Mouse (Mus musculus) cerebellum, adult 11-12 months (tissue): ENCODE measurements around the gene Car2.

ENCODE experiments used
- DNase-seq: peaks from one replicate; pipeline ENCODE4 v3.0.0; 2022

Gene Car2

GRCm38 (mm10) chr3:14886102-14887098, at the start of gene Car2:
Car2 (plus strand) TSS chr3:14886273.
- peak; percentile 62 for DNase-seq

GRCm38 (mm10) chr3:14838936-14839335, 47.1 kb upstream of the Car2 start:
- no peak for DNase-seq

DNA sequence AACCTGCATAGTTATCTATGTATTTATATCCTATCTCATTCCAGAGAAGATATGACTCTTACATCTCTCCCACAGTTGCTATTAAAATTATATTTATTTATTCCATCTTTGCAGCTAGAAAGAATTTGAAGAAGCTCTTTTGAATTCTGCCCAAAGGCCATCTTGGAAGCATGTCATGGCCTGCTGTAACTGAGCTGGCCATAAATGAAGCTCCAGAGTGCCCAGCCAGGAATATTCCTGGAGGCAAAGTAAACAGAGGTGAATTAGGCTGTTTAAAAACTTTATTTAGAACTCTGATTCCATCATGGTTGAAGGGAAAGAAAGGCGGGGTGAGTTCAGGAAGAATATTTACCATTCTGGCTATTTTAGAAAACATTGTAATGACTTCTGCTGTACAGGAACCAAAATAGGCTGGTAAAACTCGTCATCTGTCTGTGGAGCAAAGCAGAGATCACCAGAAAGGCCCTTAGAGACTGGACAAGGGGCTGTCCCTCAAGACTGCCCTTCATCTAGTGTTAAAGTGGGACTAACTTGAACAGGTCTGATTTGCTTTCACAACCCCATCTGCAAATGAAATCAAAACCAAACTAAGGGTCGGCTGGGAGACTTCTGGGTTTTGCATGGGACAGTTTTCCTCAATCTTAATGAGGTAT, 46.5 kb upstream of the Car2 start:
- DNase-seq = no peak

- no peak for DNase-seq
Observed at GRCm38 (mm10) chr3:14848587-14849254, 37.4 kb upstream of the Car2 start.

GRCm38 (mm10) chr3:14853966-14854365, 32.1 kb upstream of the Car2 start:
- no peak for DNase-seq

DNA sequence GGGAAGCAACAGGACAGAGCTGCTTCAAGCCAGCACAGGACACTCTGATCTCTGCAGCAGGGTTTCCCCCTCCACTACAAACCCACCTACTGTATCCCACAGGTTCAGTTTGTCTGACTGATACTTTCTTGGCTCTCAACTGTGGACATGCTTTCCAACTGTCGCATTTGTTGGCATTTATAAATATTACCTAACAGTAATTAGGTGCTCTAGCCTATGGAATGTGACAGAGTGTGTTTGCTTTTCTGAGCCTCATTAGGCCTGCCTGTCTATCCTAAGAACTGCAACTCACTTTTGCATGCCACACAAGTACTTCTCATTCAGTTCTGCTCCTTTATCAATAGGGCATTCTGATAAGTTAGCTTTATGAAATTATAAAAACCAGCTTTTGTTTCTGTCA, 31.6 kb upstream of the Car2 start:
- no peak for DNase-seq

DNA sequence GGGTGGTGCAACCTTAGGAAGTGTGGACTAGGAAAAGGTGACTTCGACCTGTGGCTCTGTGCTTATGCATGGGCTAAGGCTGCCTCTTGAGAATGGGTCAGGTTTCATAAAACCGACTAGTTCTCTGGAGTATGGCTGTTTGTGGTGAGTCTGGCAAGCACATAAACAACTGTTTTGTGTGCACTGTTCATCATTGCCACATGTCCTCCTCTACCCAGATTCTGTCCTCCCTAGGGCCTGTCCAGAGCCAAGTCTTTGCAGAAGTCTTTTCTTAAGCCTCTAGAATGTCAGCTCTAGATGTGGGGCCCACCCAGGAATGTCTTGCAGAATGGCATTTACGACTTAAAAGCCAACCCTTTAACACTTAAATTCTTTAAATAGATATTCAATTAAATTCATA, 28.2 kb upstream of the Car2 start:
- DNase-seq = no peak

DNA sequence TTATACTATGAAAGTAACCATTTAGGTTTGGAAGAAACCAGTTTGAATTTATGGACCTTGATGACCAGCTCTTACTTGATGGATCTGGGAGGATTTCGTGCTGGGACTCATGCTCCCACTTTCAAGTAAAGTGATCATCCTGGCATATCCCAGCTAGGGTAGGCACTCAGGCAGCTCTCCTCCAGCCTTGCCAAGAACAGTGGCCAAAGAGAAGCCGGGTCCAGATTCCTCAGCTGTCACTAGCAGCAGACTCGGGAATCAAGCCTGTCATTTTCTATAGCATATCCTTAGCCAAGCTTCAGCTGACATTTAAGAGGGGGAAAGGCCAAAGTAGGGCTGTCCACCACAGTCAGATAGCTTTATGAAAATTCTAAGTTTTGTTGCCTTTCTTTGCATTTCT, 25.8 kb upstream of the Car2 start:
- no peak for DNase-seq

DNA sequence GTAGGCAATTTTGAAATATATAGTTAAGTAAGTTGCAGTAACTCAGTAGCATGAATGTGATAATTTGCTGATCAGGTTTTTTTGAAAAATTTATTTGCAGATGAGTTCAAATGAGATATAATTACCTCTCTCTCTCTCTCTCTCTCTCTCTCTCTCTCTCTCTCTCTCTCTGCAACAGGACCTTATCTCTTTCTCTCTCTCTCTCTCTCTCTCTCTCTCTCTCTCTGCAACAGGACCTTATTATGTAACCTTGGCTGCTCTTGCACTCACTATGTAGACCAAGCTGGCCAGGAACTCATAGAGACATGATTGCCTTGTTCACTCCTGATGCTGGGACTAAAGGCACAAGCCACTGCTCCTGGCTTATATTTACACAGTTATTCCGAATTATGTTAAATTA, 24.9 kb upstream of the Car2 start:
- no peak for DNase-seq

DNA sequence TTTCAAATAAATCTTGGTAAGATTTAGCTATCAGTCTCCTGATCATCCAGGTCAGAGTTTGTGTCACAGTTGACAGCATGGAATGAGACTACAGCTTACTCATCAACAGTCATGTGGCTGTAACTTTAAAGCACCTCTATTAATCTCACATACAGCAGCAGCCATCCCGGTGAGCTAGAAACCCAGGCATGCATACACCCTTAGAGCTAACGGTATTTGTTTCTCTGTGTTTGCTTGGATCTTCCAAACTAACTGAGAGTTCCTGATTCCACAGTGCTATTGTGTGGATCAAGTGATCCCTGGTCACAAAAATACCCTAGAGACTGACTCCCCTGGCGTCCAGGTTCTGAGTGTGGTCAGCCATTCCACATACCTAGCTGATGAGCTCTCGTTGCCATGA, 24.3 kb upstream of the Car2 start:
- DNase-seq = no peak

- no peak for DNase-seq
Observed at GRCm38 (mm10) chr3:14862654-14863021, 23.4 kb upstream of the Car2 start.

DNA sequence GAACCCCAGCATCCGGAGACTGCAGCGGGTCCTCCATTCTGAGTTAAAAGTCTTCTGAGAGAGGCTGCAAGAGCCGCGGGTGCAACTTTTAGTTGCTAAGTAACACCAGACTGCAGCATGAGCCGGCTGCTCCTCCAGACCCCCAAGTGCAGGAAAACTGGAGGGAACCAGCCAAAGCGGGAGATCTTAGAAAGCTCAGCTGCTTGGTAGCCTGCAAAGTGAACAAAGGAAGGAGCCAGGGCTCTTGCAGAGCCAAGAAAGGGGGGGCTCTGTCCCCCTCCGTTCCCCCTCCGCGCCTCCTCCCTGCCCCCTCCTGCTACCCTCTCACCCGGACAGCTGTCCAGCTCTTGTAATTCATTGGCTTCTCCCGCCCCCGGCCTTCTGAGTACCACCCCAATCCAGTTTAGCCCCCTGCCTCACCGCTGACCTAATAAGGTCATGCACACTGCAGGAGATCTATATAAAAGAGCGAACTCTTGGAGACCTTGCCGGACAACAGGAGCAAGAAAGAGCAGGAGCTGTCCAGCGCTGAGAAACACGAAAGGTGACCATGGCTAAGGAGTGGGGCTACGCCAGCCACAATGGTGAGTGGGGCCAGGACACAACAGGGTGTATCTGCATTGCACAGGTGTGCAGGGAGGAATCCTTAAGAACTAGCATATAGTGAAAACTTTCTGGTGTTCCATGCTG, 22.9 kb upstream of the Car2 start, which contains the start of gene Car3:
Gene Car3, plus strand, starts transcription at position 491 of the 690 bp plus-strand sequence.
- DNase-seq = no peak

GRCm38 (mm10) chr3:14863922-14864321, 22.2 kb upstream of the Car2 start:
- no peak for DNase-seq

DNA sequence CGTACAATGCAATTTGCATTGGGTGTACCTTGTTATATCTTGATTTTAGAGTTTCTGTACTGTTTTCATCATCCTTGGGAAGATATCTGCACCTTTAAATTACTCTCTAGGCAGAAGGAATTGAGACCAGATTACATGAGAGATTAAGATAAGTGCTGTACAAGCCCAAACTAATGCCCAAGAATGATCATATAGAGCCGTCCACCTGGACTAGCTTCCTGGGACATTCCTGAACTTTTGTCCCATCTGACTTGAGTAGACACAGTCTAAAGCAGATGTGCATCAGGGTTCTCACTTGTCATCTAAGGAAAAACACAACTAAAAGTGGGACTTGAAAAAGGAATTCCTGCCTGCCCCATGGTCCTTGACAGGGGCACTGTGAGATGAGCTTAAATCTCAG, 20.1 kb upstream of the Car2 start:
- DNase-seq = no peak

- DNase-seq = peak; percentile 31
Observed at GRCm38 (mm10) chr3:14869779-14870178, 16.3 kb upstream of the Car2 start.

DNA sequence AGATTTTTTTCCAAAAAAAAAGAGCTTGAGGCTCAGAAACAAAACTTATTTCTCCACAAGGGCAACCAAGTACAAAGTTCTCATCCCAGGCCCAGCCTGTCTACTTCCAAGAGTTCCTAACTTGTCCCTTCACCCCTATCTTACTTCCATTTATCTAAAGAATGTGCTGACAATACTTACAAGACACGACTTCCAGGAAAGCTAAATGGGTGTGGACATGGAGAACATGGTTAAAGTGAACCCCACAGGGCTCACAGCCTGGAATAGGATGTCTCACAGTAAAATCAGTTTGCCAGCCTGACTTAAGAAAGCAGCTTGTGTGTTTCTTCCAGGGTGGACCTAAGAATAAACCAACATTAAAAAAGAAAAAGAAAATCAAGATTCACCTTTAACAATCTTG, 15.5 kb upstream of the Car2 start:
- no peak for DNase-seq

DNA sequence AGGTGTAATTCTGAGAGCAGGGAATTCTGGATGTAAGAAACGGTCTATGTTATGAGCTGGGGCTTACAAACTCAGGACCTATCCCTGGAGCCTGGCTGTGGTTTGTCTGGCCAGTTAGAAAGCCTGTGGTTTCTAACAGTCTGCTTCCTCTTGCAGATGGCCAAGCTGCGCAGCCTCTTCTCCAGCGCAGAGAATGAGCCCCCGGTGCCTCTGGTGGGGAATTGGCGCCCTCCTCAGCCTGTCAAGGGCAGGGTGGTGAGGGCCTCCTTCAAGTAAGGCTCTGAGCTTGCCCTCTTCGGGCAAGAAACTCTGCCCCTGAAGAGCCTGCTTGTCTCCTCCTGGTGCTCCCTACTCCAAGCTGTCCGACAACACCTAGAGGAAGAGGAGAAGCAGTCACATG, 14.7 kb upstream of the Car2 start:
- DNase-seq = no peak

DNA sequence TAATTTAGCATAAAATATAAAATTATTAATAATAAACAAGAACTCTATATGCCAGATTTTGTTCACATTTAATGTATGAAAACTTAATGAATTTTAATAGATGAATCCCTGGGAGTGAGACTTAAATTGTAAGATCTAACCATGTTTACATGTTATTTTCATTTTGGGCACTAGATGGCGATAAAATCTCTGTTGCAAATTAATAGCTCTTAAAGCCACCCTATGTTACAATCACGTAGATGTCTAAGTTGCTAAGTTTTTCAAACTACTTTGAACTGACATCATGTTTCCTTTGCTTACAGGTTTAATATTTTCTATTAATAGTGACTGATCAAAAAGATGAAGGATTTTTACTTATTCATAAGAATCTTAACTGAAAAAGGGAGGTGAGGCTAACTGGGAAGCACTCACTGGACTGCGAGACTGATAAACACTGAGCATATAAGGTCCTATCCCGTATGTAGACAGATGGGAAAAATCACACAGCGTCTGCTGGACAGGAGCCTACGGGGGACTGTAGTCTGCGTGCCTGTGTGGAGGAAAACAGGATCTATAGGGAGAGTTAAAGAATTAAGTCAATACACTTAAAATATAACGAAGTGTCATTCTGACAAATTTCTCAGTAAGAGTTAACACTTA, 11.6 kb upstream of the Car2 start:
- no peak for DNase-seq

DNA sequence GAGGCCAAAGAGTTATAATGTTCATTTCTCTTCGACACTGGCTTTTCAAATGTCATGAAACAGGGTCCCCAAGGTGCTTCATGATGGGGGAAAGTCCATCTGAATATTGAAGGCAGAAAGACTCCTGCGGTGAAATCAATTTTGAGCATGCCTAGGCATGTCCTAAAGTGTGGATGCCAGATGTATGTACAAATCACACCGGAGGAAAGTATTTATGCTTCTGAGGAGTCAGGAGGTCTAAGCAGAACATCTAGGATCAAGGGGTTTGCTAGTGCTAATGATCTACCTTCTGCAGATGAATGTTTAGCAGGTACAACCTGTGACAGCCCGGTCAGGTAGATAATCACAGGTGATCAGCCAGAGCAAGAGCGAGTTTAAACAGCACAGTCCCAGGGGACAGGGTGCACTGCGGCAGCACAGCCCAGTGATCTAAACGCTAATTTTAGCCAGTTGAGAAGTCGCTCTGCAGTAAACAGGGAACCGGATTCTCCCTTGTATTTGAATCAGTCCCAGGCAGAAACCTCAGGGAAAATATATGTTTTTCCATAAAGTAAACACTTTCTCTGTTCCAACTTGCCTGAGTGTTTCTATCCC, 9.7 kb upstream of the Car2 start:
- DNase-seq = no peak

- no peak for DNase-seq
Observed at GRCm38 (mm10) chr3:14877251-14877909, 8.7 kb upstream of the Car2 start.

GRCm38 (mm10) chr3:14878749-14879223, 7.3 kb upstream of the Car2 start:
- DNase-seq = no peak
